Mouse (Mus musculus): ENCODE measurements around the gene Gvin1. TPM values are rescaled to one million over a fixed set of nuclear protein-coding genes. Genes with fewer than 3 reads are reported as not detected.
"Not testable (repeated sequence)": the region's sequence is repeated elsewhere in the genome, so short reads cannot be mapped to it uniquely, and the experiment has no call there.

Gene Gvin1
- 0.04 TPM in 1 of 2 replicates, not detected in the other for polyA plus RNA-seq (2014; fragmentation: Nextera tagmentation; extraction: Ambion mirVana)

DNA sequence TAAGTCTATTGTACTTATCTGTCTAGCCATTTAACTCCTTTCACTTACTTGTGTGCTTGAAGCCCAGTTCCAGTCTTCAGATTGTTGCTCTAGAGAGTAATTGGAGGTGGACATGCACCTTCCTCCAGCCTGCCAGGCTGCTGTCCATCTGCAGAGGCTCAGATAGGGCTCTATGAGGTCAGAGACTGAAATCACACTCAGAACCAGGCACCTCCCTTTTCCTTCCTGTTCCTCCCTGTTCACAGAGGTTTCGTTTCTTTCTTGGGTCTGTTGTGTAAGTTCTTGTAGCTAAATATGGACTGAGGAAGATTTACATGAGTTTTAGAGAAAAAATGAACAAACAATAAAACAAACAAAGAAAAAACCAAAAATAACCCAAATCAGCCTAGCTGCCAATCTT is at the start of gene Gvin1:
Gene Gvin1 (minus strand): TSS at position 150 of the 400 bp plus-strand sequence.
- not testable (repeated sequence) for H3K27ac ChIP-seq (ENCODE audit: low read depth, low read length); H3K36me3 ChIP-seq (ENCODE audit: control insufficient read depth, insufficient read depth, low read length); H3K4me2 ChIP-seq; H3K4me1 ChIP-seq (ENCODE audit: control insufficient read depth, insufficient read depth, low read length); H3K9ac ChIP-seq (ENCODE audit: low read length); DNase-seq (ENCODE audit: low spot score, missing footprints); H3K9me3 ChIP-seq (ENCODE audit: control insufficient read depth, low read length); H3K4me3 ChIP-seq (ENCODE audit: low read depth, low read length); H3K27me3 ChIP-seq (ENCODE audit: control insufficient read depth, insufficient read depth, low read length); ATAC-seq (ENCODE audit: low FRiP score)
- WGBS: 86% methylated on average over 1 of the region's 1 CpGs

DNA sequence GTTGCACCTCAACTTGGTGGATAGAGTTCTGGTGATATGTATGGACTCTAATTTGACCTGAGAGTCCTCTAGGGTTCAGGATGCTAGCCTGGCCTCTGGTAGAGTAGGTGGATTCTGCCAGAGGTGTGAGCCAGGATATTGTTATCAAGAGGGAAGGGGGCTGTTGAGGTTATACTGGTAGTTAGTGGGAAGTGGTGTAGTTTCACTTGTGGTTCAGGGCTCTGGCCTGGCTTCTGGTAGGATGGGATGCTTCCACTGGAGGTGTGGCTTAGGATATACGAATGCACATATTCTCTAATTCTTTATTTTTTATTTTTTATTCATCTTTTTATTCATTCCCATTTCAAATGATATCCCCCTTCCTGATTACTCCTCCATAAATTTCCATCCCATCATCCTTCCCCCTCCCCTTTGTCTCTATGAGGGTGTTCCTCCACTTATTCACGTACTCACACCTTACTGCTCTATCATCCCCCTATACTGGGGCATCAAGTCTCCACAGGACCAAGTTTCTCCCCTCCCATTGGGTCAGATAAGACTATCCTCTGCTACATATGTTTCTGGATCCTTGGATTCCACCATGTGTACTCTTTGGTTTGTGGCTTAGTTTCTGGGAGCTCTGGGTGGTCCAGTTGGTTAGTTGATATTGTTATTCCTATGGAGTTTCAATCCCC is 36.9 kb upstream of the Gvin1 start:
- Histone ChIP-seq H3K36me3 (ENCODE audit: control insufficient read depth, insufficient read depth, low read length) (no peaks in the 10 kb centered on the region), H3K27ac (ENCODE audit: low read depth, low read length) (no peak overlapping the region), H3K4me1 (ENCODE audit: control insufficient read depth, insufficient read depth, low read length) (no peaks in the 10 kb centered on the region), H3K4me3 (ENCODE audit: low read depth, low read length) (no peak overlapping the region), H3K9ac (ENCODE audit: low read length) (no peak overlapping the region), H3K27me3 (ENCODE audit: control insufficient read depth, insufficient read depth, low read length) (no peaks in the 10 kb centered on the region), H3K9me3 (ENCODE audit: control insufficient read depth, low read length) (no peaks in the 10 kb centered on the region), H3K4me2 (no peak overlapping the region)
- DNase-seq (ENCODE audit: low spot score, missing footprints): peak; percentile 75
- 78% methylated on average over 2 of the region's 2 CpGs for WGBS
- ATAC-seq (ENCODE audit: low FRiP score): peak; percentile 64; the same call in 1 of the 2 replicates

DNA sequence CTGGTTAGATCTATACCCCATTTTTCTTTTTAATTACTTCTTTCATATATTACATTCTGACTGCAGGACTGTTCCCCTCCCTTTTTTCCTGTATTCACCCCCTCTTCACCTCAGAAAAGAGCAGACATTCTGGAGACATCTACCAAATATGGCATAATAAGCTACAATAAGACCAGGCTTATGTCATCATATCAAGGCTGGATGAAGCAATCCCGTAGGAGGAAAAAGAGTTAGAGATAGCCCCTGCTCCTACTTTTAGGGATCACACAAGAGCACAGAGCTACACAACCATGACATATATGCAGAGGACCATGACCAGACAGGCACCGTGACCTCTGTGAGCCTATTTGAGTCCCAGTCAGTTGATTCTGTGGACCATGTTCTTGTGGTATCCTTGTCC is 33.8 kb upstream of the Gvin1 start:
- H3K4me3 ChIP-seq (ENCODE audit: low read depth, low read length): no peak overlapping the region
- WGBS: 91% methylated on average over 2 of the region's 2 CpGs
- H3K4me2 ChIP-seq: no peak overlapping the region
- no peak overlapping the region for H3K27ac ChIP-seq (ENCODE audit: low read depth, low read length)
- H3K27me3 ChIP-seq (ENCODE audit: control insufficient read depth, insufficient read depth, low read length): no peaks in the 10 kb centered on the region
- no peak for DNase-seq (ENCODE audit: low spot score, missing footprints)
- H3K9ac ChIP-seq (ENCODE audit: low read length): no peak overlapping the region
- no peaks in the 10 kb centered on the region for H3K36me3 ChIP-seq (ENCODE audit: control insufficient read depth, insufficient read depth, low read length)
- no peaks in the 10 kb centered on the region for H3K4me1 ChIP-seq (ENCODE audit: control insufficient read depth, insufficient read depth, low read length)
- no peaks in the 10 kb centered on the region for H3K9me3 ChIP-seq (ENCODE audit: control insufficient read depth, low read length)
- no peak for ATAC-seq (ENCODE audit: low FRiP score)

DNA sequence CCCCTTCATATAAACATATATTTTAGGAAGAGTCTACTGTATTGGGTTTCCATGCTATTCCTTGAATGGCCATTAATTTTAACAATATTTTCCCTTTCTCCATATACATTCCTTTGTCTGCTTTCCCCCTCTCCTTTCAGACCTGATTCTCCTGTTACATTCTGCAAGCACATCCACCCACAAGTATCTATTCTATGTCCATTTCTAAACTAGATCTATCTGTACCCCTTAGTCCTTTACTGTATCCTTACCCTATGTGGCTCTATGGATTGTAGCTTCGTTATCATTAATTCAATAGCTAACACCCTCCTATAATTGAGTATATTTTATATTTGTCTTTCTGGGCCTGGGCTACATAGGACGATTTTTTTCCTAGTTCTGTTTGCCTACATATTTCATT is 33.1 kb upstream of the Gvin1 start:
- 77% methylated on average over 2 of the region's 2 CpGs for WGBS
- Histone ChIP-seq H3K9me3 (ENCODE audit: control insufficient read depth, low read length) (no peaks in the 10 kb centered on the region), H3K4me3 (ENCODE audit: low read depth, low read length) (no peak overlapping the region), H3K27ac (ENCODE audit: low read depth, low read length) (no peak overlapping the region), H3K4me1 (ENCODE audit: control insufficient read depth, insufficient read depth, low read length) (no peaks in the 10 kb centered on the region), H3K36me3 (ENCODE audit: control insufficient read depth, insufficient read depth, low read length) (no peaks in the 10 kb centered on the region), H3K27me3 (ENCODE audit: control insufficient read depth, insufficient read depth, low read length) (no peaks in the 10 kb centered on the region), H3K9ac (ENCODE audit: low read length) (no peak overlapping the region), H3K4me2 (no peak overlapping the region)
- DNase-seq (ENCODE audit: low spot score, missing footprints) (peak; percentile 74), ATAC-seq (ENCODE audit: low FRiP score) (no peak)

DNA sequence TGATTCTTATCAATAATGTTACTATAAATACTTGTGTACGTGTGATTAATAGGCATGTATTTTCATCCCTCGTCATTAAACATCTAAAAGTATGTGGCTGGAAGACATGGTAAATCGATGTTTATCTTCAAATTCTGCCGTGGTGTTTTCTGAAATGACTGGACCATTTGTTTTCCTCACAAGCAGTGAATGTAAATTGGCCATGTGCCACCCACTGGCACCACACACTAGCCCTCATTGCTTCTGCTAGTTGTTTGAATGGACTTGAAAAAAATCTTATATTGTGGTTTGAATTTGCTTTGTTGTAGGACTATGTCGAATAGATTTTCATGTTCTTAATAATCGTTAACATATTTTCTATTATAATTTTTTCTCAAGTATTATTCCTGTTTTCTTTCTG is 30.5 kb upstream of the Gvin1 start:
- WGBS: 87% methylated on average over 6 of the region's 6 CpGs

DNA sequence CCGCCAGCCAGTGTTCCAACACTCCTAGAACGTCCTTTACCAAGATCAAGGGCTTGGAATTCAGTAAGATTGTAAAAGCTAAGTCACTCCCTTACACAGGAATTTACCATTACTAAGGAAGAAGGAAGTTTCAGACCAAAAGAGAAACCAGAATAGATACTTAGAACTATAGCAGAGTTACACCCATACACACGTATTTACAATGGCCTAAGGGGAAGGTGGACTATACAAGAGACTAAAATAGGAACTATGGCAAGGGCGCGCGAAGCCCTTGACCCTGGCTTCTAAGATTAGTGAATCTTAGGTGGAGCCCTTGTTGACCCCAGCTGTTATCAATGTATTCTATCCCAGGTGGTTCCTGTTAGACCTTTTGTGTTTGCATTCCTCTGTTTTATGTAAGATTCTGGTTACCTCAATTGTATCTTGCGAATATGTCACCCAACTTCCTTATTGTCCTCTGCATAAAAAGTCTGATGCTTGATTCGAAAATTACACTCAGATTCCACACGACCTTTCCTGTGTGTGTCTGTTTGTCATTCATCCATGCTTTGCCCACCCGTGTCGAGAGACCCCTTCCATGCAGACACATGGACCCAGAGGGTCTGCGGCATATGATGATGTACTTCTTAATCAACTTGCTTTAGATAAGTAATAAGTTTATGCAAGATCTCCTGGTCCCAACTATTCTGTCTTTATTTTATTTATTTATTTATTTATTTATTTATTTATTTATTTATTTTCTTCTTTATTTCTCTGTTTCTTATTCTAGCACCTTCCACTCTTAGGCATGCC is 25.6 kb upstream of the Gvin1 start:
- 85% methylated on average over 12 of the region's 12 CpGs for WGBS
- not testable (repeated sequence) for H3K27ac ChIP-seq (ENCODE audit: low read depth, low read length); H3K4me2 ChIP-seq; H3K27me3 ChIP-seq (ENCODE audit: control insufficient read depth, insufficient read depth, low read length); H3K9me3 ChIP-seq (ENCODE audit: control insufficient read depth, low read length); H3K9ac ChIP-seq (ENCODE audit: low read length); ATAC-seq (ENCODE audit: low FRiP score); H3K4me3 ChIP-seq (ENCODE audit: low read depth, low read length); H3K4me1 ChIP-seq (ENCODE audit: control insufficient read depth, insufficient read depth, low read length); H3K36me3 ChIP-seq (ENCODE audit: control insufficient read depth, insufficient read depth, low read length)
- peak; percentile 79 for DNase-seq (ENCODE audit: low spot score, missing footprints)

More for the DNA sequence above, 30.5 kb upstream of the Gvin1 start:
- Histone ChIP-seq H3K27ac (ENCODE audit: low read depth, low read length) (no peak overlapping the region), H3K4me1 (ENCODE audit: control insufficient read depth, insufficient read depth, low read length) (no peaks in the 10 kb centered on the region), H3K4me3 (ENCODE audit: low read depth, low read length) (no peak overlapping the region), H3K4me2 (no peak overlapping the region), H3K27me3 (ENCODE audit: control insufficient read depth, insufficient read depth, low read length) (no peaks in the 10 kb centered on the region), H3K36me3 (ENCODE audit: control insufficient read depth, insufficient read depth, low read length) (no peaks in the 10 kb centered on the region), H3K9ac (ENCODE audit: low read length) (no peak overlapping the region), H3K9me3 (ENCODE audit: control insufficient read depth, low read length) (peaks cover 3% of the 10 kb centered on the region; the same call in 1 of the 2 replicates)
- peak; percentile 56 for DNase-seq (ENCODE audit: low spot score, missing footprints)
- ATAC-seq (ENCODE audit: low FRiP score): no peak

DNA sequence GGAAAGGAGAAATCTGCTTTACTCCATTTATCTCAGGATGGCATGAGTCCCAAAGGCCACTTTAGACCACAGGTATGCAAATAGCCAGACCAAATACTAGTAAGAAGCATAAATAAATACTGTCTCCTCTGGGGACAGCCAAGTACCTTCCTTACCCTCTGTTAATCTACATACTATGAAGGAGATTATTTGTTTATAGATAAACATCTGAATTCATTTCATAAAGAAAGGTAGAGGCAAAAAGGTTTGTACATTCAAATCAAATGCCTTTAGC is 22.0 kb upstream of the Gvin1 start:
- no peaks in the 10 kb centered on the region for H3K36me3 ChIP-seq (ENCODE audit: control insufficient read depth, insufficient read depth, low read length)
- H3K9ac ChIP-seq (ENCODE audit: low read length): no peak overlapping the region
- no peak overlapping the region for H3K4me2 ChIP-seq
- no peaks in the 10 kb centered on the region for H3K27me3 ChIP-seq (ENCODE audit: control insufficient read depth, insufficient read depth, low read length)
- peaks cover 3% of the 10 kb centered on the region; the same call in 1 of the 2 replicates for H3K9me3 ChIP-seq (ENCODE audit: control insufficient read depth, low read length)
- DNase-seq (ENCODE audit: low spot score, missing footprints) (no peak), ATAC-seq (ENCODE audit: low FRiP score) (no peak)
- H3K4me3 ChIP-seq (ENCODE audit: low read depth, low read length): no peak overlapping the region
- H3K27ac ChIP-seq (ENCODE audit: low read depth, low read length): no peak overlapping the region
- H3K4me1 ChIP-seq (ENCODE audit: control insufficient read depth, insufficient read depth, low read length): no peaks in the 10 kb centered on the region

DNA sequence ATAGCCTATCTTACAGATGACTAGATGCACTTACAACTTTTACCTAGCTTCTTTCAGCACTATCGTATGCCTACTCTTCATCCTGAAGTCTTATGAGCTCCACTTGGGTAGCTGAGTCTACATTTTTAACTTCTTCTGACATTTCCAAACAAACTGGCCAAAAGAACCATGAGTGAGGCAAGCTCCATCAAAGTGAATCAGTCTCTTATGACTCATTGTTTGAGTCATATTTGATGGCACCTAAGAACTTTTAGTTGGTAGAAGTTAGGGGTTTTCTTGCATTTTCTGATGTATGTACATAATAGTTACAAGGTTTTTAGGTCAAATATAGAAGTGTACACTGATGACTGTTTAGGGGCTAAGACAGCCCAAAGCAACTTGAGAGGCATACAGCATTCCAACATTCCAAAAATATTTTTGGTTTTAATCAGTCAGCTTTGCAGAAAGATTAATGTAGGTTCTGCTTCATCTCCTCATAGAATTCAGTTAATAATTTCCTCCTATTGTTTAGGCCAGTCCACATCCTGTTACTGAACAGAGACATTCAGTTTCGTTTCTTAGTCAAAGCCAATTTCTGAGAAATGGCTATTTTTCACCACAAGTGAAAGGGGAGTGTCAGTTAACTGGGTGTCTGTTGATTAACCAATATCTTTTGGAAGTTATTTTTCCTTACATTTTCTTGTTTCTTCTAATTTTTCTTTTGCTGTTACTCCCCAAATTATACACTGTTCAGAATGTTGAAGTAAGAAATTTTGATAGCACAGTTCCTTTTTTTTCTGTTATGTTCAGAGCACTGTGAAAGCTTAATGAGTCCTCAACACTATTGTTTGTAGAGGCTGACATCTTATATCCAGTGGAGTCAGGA is 21.4 kb upstream of the Gvin1 start:
- ATAC-seq (ENCODE audit: low FRiP score): no peak

DNA sequence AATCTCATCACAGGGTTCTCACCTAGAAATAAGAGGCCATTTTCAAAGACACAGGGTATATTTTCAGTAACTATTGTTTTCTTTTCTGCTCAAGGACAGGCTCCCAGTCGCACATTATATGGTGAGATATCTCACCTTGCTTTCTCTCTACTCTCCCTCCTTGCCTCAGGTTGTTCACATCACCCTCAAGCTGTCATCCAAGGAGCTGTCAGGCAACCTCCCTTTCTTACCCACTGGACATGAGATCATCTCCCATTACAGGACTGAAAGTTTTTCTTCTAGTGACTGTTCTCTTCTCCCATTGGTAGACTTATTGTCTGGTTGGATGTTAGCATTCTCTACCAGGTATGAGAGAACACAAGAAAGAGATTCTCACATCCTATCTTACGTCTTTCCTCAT is 20.5 kb upstream of the Gvin1 start:
- Histone ChIP-seq H3K27me3 (ENCODE audit: control insufficient read depth, insufficient read depth, low read length) (no peaks in the 10 kb centered on the region), H3K36me3 (ENCODE audit: control insufficient read depth, insufficient read depth, low read length) (no peaks in the 10 kb centered on the region), H3K4me3 (ENCODE audit: low read depth, low read length) (no peak overlapping the region), H3K4me2 (no peak overlapping the region), H3K9ac (ENCODE audit: low read length) (no peak overlapping the region), H3K4me1 (ENCODE audit: control insufficient read depth, insufficient read depth, low read length) (no peaks in the 10 kb centered on the region), H3K9me3 (ENCODE audit: control insufficient read depth, low read length) (no peaks in the 10 kb centered on the region), H3K27ac (ENCODE audit: low read depth, low read length) (no peak overlapping the region)
- ATAC-seq (ENCODE audit: low FRiP score) (no peak), DNase-seq (ENCODE audit: low spot score, missing footprints) (peak; percentile 74)
- WGBS: 75% methylated on average over 2 of the region's 2 CpGs

More for the DNA sequence above, 21.4 kb upstream of the Gvin1 start:
- Histone ChIP-seq H3K27ac (ENCODE audit: low read depth, low read length) (no peak overlapping the region), H3K27me3 (ENCODE audit: control insufficient read depth, insufficient read depth, low read length) (no peaks in the 10 kb centered on the region), H3K4me2 (no peak overlapping the region), H3K9ac (ENCODE audit: low read length) (no peak overlapping the region), H3K4me3 (ENCODE audit: low read depth, low read length) (no peak overlapping the region), H3K4me1 (ENCODE audit: control insufficient read depth, insufficient read depth, low read length) (no peaks in the 10 kb centered on the region), H3K36me3 (ENCODE audit: control insufficient read depth, insufficient read depth, low read length) (no peaks in the 10 kb centered on the region), H3K9me3 (ENCODE audit: control insufficient read depth, low read length) (peaks cover 3% of the 10 kb centered on the region; the same call in 1 of the 2 replicates)
- WGBS: 69% methylated on average over 2 of the region's 2 CpGs
- peak; percentile 72 for DNase-seq (ENCODE audit: low spot score, missing footprints)
